Mouse (Mus musculus): ENCODE measurements at regions not wholly inside any gene's neighbourhood (a gene's known extent, or its start where the extent isn't known, plus 50 kb on each side); places are given as distances from the start of the nearest gene placed in this dataset.

GRCm38 (mm10) chr3:39388491-39388890 lies 501.8 kb downstream of the Fat4 start:
- Histone ChIP-seq H3K9ac (no peak overlapping the region), H3K36me3 (no peaks in the 10 kb centered on the region), H3K4me1 (replicated peaks) (0 out of 2 replicates have a peak, but pooled peaks cover 3% of the 10 kb centered on the region), H3K27ac (no peak overlapping the region), H3K4me3 (replicated peaks) (no peak overlapping the region), H3K4me2 (no peak overlapping the region), H3K27me3 (no peaks in the 10 kb centered on the region), H3K9me3 (replicated peaks) (no peaks in the 10 kb centered on the region)
- ATAC-seq (ENCODE audit: low read depth) (no peak), DNase-seq (no peak)
- 75% methylated on average over 1 of the region's 1 CpGs for WGBS (ENCODE audit: insufficient replicate concordance)

- 0 out of 2 replicates have a peak, but pooled peaks cover 3% of the 10 kb centered on the region for H3K4me1 ChIP-seq (replicated peaks)
- H3K9ac ChIP-seq, result no peak overlapping the region
- no peaks in the 10 kb centered on the region for H3K27me3 ChIP-seq
- no peak overlapping the region for H3K4me2 ChIP-seq
- no peak for DNase-seq
- no peak overlapping the region for H3K4me3 ChIP-seq (replicated peaks)
- H3K27ac ChIP-seq, result no peak overlapping the region
- H3K9me3 ChIP-seq (replicated peaks), result no peaks in the 10 kb centered on the region
- ATAC-seq (ENCODE audit: low read depth), result no peak
- H3K36me3 ChIP-seq, result no peaks in the 10 kb centered on the region
- 49% methylated on average over 9 of the region's 9 CpGs for WGBS (ENCODE audit: insufficient replicate concordance)
Measured at GRCm38 (mm10) chr3:39390442-39390841, 503.7 kb downstream of the Fat4 start.

- Histone ChIP-seq H3K27me3 (no peaks in the 10 kb centered on the region), H3K4me3 (replicated peaks) (no peak overlapping the region), H3K27ac (no peak overlapping the region), H3K9me3 (replicated peaks) (no peaks in the 10 kb centered on the region), H3K4me2 (no peak overlapping the region), H3K9ac (no peak overlapping the region), H3K36me3 (no peaks in the 10 kb centered on the region), H3K4me1 (replicated peaks) (0 out of 2 replicates have a peak, but pooled peaks cover 3% of the 10 kb centered on the region)
- 52% methylated on average over 2 of the region's 2 CpGs for WGBS (ENCODE audit: insufficient replicate concordance)
- no peak for ATAC-seq (ENCODE audit: low read depth)
- DNase-seq, result no peak
Measured at GRCm38 (mm10) chr3:39392053-39392452, 505.3 kb downstream of the Fat4 start.

GRCm38 (mm10) chr3:39396672-39397071 lies 509.9 kb downstream of the Fat4 start:
- Histone ChIP-seq H3K4me1 (replicated peaks) (no peaks in the 10 kb centered on the region), H3K9me3 (replicated peaks) (no peaks in the 10 kb centered on the region)
- no peak for ATAC-seq (ENCODE audit: low read depth)

GRCm38 (mm10) chr3:39397255-39397654 lies 510.5 kb downstream of the Fat4 start:
- DNase-seq (no peak), ATAC-seq (ENCODE audit: low read depth) (no peak)
- Histone ChIP-seq H3K27ac (no peak overlapping the region), H3K4me1 (replicated peaks) (no peaks in the 10 kb centered on the region), H3K9me3 (replicated peaks) (no peaks in the 10 kb centered on the region), H3K27me3 (no peaks in the 10 kb centered on the region), H3K36me3 (no peaks in the 10 kb centered on the region), H3K9ac (no peak overlapping the region), H3K4me2 (no peak overlapping the region), H3K4me3 (replicated peaks) (no peak overlapping the region)
- 46% methylated on average over 3 of the region's 3 CpGs for WGBS (ENCODE audit: insufficient replicate concordance)

More at GRCm38 (mm10) chr3:39396672-39397071, 509.9 kb downstream of the Fat4 start:
- H3K9ac ChIP-seq, result no peak overlapping the region
- no peak overlapping the region for H3K4me3 ChIP-seq (replicated peaks)
- no peak overlapping the region for H3K4me2 ChIP-seq
- H3K27ac ChIP-seq, result no peak overlapping the region
- no peak for DNase-seq
- no peaks in the 10 kb centered on the region for H3K36me3 ChIP-seq
- no peaks in the 10 kb centered on the region for H3K27me3 ChIP-seq

GRCm38 (mm10) chr3:39397677-39398076 lies 510.9 kb downstream of the Fat4 start:
- ATAC-seq (ENCODE audit: low read depth) (no peak), DNase-seq (no peak)
- H3K27ac ChIP-seq, result no peak overlapping the region
- H3K36me3 ChIP-seq, result no peaks in the 10 kb centered on the region
- H3K4me3 ChIP-seq (replicated peaks), result no peak overlapping the region
- H3K4me2 ChIP-seq, result no peak overlapping the region
- H3K9me3 ChIP-seq (replicated peaks), result no peaks in the 10 kb centered on the region
- H3K9ac ChIP-seq, result no peak overlapping the region
- H3K27me3 ChIP-seq, result no peaks in the 10 kb centered on the region
- WGBS (ENCODE audit: insufficient replicate concordance), result 80% methylated on average over 2 of the region's 2 CpGs
- H3K4me1 ChIP-seq (replicated peaks), result no peaks in the 10 kb centered on the region

GRCm38 (mm10) chr3:39424778-39425642 lies 538.3 kb downstream of the Fat4 start:
- ATAC-seq (ENCODE audit: low read depth), result no peak
- Histone ChIP-seq H3K4me1 (replicated peaks) (no peaks in the 10 kb centered on the region), H3K9me3 (replicated peaks) (no peaks in the 10 kb centered on the region), H3K27ac (no peak overlapping the region), H3K9ac (no peak overlapping the region), H3K4me2 (no peak overlapping the region), H3K4me3 (replicated peaks) (no peak overlapping the region), H3K36me3 (no peaks in the 10 kb centered on the region), H3K27me3 (no peaks in the 10 kb centered on the region)
- WGBS (ENCODE audit: insufficient replicate concordance), result 61% methylated on average over 5 of the region's 5 CpGs
- no peak for DNase-seq

- ATAC-seq (ENCODE audit: low read depth) (no peak), DNase-seq (no peak)
- Histone ChIP-seq H3K27ac (no peak overlapping the region), H3K9me3 (replicated peaks) (no peaks in the 10 kb centered on the region), H3K27me3 (no peaks in the 10 kb centered on the region), H3K4me1 (replicated peaks) (no peaks in the 10 kb centered on the region), H3K4me3 (replicated peaks) (no peak overlapping the region), H3K4me2 (no peak overlapping the region), H3K9ac (no peak overlapping the region), H3K36me3 (no peaks in the 10 kb centered on the region)
- 37% methylated on average over 2 of the region's 2 CpGs for WGBS (ENCODE audit: insufficient replicate concordance)
Measured at GRCm38 (mm10) chr3:39425643-39426016, 538.9 kb downstream of the Fat4 start.

GRCm38 (mm10) chr3:39443328-39443727 lies 556.6 kb downstream of the Fat4 start:
- 77% methylated on average over 10 of the region's 10 CpGs for WGBS (ENCODE audit: insufficient replicate concordance)
- Histone ChIP-seq H3K9ac (no peak overlapping the region), H3K4me2 (no peak overlapping the region), H3K27me3 (no peaks in the 10 kb centered on the region), H3K4me1 (replicated peaks) (no peaks in the 10 kb centered on the region), H3K36me3 (no peaks in the 10 kb centered on the region), H3K9me3 (replicated peaks) (no peaks in the 10 kb centered on the region), H3K27ac (no peak overlapping the region), H3K4me3 (replicated peaks) (no peak overlapping the region)
- DNase-seq (no peak), ATAC-seq (ENCODE audit: low read depth) (no peak)

- Histone ChIP-seq H3K27ac (no peak overlapping the region), H3K4me3 (replicated peaks) (no peak overlapping the region), H3K9me3 (replicated peaks) (no peaks in the 10 kb centered on the region), H3K27me3 (no peaks in the 10 kb centered on the region), H3K4me2 (no peak overlapping the region), H3K4me1 (replicated peaks) (no peaks in the 10 kb centered on the region), H3K9ac (no peak overlapping the region), H3K36me3 (no peaks in the 10 kb centered on the region)
- ATAC-seq (ENCODE audit: low read depth), result no peak
- no peak for DNase-seq
Measured at GRCm38 (mm10) chr3:39455650-39456049, 568.9 kb downstream of the Fat4 start.

GRCm38 (mm10) chr3:39460183-39460888 lies 573.6 kb downstream of the Fat4 start:
- H3K36me3 ChIP-seq, result no peaks in the 10 kb centered on the region
- H3K27me3 ChIP-seq, result no peaks in the 10 kb centered on the region
- no peaks in the 10 kb centered on the region for H3K4me1 ChIP-seq (replicated peaks)
- DNase-seq (no peak), ATAC-seq (ENCODE audit: low read depth) (no peak)
- 62% methylated on average over 14 of the region's 14 CpGs for WGBS (ENCODE audit: insufficient replicate concordance)
- H3K9me3 ChIP-seq (replicated peaks), result no peaks in the 10 kb centered on the region
- H3K9ac ChIP-seq, result no peak overlapping the region
- no peak overlapping the region for H3K4me3 ChIP-seq (replicated peaks)
- H3K27ac ChIP-seq, result no peak overlapping the region
- no peak overlapping the region for H3K4me2 ChIP-seq

GRCm38 (mm10) chr3:39461561-39461960 lies 574.8 kb downstream of the Fat4 start:
- Histone ChIP-seq H3K9me3 (replicated peaks) (no peaks in the 10 kb centered on the region), H3K36me3 (no peaks in the 10 kb centered on the region), H3K4me2 (no peak overlapping the region), H3K27ac (no peak overlapping the region), H3K27me3 (no peaks in the 10 kb centered on the region), H3K4me1 (replicated peaks) (no peaks in the 10 kb centered on the region), H3K4me3 (replicated peaks) (no peak overlapping the region), H3K9ac (no peak overlapping the region)
- DNase-seq (no peak), ATAC-seq (ENCODE audit: low read depth) (no peak)
- WGBS (ENCODE audit: insufficient replicate concordance), result 73% methylated on average over 4 of the region's 4 CpGs

Measured in liver, embryonic 13.5 days (tissue).